Mouse (Mus musculus) ES-Bruce4 (cell line): ENCODE results near the gene Btbd16.

Source experiments
- CTCF ChIP-seq: IDR thresholded peaks from one replicate; pipeline ENCODE4 v1.8.1; 2011; ENCODE audit warnings: low read depth, low read length
- EP300 ChIP-seq: IDR thresholded peaks from 2 replicates; pipeline ENCODE4 v1.6.1; 2011; ENCODE audit warnings: low read depth, low read length; ENCODE audit not compliant: insufficient read depth

DNA sequence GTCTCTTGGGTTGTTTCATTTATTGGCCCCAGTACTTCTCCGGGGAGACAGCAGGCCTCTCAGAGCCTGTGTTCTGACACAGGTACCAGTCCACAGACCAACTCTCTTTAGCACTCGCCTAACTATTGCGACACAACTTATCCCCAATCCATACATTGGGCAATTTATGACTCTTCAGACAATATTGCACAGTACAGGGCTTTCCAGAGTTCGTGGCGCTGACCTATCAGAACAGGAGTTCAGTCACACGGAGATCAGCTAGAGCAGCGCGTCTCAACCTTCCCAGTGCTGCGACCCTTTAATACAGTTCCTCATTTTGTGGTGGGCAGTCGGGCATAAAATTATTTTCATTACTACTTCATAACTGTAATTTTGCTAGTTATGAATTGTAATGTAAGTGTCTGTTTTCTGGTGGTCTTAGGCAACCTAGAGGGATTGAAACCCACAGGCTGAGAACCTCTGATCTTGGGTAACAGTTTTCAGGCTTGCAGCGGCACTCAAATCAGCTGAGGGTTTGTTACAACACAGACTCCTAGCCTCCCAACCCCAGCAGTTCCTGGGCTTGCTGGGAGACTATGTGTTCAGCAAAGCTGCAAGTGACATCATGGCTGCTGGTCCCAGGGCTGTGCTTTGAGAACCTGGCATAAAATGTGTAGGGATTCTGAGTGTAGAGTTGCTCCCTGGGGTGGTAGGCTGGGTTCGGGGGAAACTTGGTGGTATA, 65.7 kb downstream of the Btbd16 start:
- TF ChIP-seq CTCF (no peak), EP300 (no peak)
